Mouse (Mus musculus): ENCODE data around the gene Lgalsl.
A peak's percentile ranks its signal among the peaks of the same experiment; 100 is the strongest.

Lgalsl gene

GRCm38 (mm10) chr11:20830686-20831505 lies at the start of gene Lgalsl:
Gene Lgalsl (minus strand): TSS chr11:20831056.
- peak; percentile 70 for DNase-seq

- DNase-seq: no peak
These were observed 47.8 kb upstream of the Lgalsl start for GRCm38 (mm10) chr11:20878644-20879043.

GRCm38 (mm10) chr11:20877578-20878096 lies 46.8 kb upstream of the Lgalsl start:
- DNase-seq: no peak

DNA sequence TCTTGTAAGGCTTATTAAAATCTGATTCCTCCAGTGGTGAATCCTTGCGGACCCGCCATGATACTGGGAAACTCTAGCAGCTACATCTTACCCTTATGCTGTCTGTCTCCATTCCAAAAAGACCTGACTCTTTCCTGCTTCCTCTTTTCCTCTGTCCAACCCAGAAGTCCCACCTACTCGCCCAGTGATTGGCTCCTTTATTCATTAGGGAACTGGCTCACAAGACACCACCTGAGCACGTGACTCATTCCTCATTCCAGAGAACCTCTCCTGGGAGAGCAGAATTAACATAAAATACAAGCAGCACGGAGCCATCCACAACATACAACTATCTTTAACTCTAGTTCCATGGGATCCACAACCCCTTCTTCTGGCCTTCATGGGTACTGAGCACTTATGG lies 42.5 kb upstream of the Lgalsl start:
- DNase-seq: no peak

DNA sequence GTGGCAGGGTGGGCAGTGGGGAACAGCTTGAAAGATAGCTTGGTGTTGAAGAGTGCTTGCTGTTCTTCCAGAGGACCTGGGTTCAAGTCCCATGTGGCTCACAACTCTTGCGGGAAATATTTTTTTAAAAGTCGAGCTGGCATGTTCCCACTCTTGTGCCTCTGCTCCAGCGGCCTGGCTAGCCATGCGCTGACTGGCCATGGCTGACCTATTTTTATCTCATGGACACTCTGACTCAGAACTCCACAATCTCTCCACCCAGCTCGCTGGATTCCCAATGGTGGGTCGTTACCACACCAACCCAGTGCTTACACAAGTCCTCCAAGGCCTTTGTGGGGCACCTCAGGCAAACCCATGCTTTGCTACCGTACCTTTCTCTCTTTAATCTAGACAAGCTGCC lies 42.1 kb upstream of the Lgalsl start:
- DNase-seq: no peak

- no peak for DNase-seq
These were observed 41.6 kb upstream of the Lgalsl start for GRCm38 (mm10) chr11:20872444-20872843.

DNA sequence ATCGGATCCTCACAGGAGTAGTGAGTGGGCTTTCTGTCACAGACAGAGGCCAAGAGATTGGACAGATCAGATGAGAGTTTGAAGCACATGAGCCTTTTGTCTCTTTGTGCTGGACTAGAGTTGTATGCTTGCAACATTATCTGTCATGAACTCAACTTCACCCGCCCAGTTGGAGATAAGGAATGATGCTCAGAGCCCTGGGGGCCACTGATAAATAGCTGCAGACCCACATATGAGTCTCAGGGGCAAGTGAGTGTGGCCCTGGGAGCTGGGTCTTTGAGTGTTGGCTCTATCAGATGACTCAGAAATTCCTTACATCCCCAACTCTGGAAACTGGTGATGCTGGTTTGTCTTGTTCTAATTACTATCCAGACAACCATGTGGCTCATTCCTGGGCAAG lies 39.1 kb upstream of the Lgalsl start:
- DNase-seq: peak; percentile 25

- no peak for DNase-seq
These were observed 34.6 kb upstream of the Lgalsl start for GRCm38 (mm10) chr11:20865450-20865849.

- no peak for DNase-seq
These were observed 33.8 kb upstream of the Lgalsl start for GRCm38 (mm10) chr11:20864647-20865046.

DNA sequence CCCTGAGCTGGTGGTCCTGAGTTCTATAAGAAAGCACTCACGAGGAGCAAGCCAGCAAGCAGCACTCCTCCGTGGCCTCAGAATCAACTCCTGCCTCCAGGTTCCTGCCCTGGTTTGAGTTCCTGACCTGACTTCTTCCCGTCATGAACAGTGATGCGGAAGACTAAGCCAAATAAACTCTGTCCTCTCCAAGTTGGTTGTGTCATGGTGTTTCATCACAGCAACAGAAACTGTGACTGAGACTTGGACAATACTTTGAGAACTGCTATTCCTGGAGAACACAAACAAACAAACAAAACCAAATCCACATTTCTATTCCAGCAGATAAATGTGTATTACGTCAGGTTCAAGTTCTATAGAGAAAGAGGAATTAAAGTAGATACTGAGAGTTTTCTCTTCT lies 31.2 kb upstream of the Lgalsl start:
- DNase-seq: no peak

DNA sequence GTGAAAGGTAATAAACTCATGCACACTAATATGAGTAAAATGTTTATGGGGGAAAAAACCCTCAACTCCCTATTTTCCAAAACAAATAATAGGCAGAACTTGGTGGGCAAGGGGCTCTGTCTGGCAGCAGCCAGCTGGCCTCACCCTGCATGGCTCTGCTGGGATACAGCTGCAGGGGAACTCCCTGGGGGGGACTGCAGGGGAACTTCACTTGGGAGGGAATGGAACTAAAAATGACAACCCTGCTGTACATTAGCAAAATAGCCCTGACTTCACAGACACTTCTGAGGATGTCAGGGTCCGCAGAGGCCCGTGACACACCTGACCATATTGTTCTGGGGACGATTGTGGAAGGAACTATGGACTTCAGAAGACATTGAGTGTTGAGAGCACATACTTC lies 29.5 kb upstream of the Lgalsl start:
- no peak for DNase-seq

GRCm38 (mm10) chr11:20859858-20860257 lies 29.0 kb upstream of the Lgalsl start:
- no peak for DNase-seq

- DNase-seq: no peak
These were observed 28.2 kb upstream of the Lgalsl start for GRCm38 (mm10) chr11:20858921-20859668.

GRCm38 (mm10) chr11:20857921-20858320 lies 27.1 kb upstream of the Lgalsl start:
- no peak for DNase-seq

GRCm38 (mm10) chr11:20854032-20854741 lies 23.3 kb upstream of the Lgalsl start:
- no peak for DNase-seq

DNA sequence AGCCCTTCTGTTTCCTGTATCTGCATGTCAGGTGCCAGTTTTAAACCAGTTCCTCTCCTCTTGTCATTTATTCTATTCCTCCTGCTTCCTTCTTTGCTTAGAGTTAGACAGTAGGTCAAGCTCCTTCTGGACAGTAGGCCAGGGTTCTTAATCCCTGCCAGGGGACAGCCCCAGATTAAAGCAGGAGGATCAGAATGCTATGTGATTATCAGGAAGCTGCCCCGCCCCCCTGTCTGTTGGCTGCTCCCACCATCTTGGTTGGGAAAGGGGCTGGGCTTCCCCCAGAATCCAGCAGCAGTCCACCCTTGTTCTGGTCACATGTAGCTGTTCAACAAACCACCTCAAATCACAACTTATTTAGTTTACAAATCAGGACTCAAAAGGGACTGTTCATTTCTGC lies 19.3 kb upstream of the Lgalsl start:
- DNase-seq: no peak

GRCm38 (mm10) chr11:20849403-20849802 lies 18.5 kb upstream of the Lgalsl start:
- no peak for DNase-seq

- no peak for DNase-seq
These were observed 6.5 kb upstream of the Lgalsl start for GRCm38 (mm10) chr11:20837366-20837765.

- no peak for DNase-seq
These were observed 813 bp upstream of the Lgalsl start for GRCm38 (mm10) chr11:20831600-20832137.

GRCm38 (mm10) chr11:20829993-20830685 lies 717 bp downstream of the Lgalsl start:
- no peak for DNase-seq

GRCm38 (mm10) chr11:20829056-20829686 lies 1.7 kb downstream of the Lgalsl start:
- no peak for DNase-seq

- DNase-seq: no peak
These were observed 6.9 kb downstream of the Lgalsl start for GRCm38 (mm10) chr11:20823961-20824360.

Data from liver (tissue).